Mouse (Mus musculus) heart, adult 2 months (tissue): ENCODE data around the gene Atp1b1.

Experiments
- CTCF ChIP-seq: fragments of 200-600 bp; IDR thresholded peaks from 2 replicates; pipeline ENCODE4 v1.8.1; 2022; ENCODE audit warnings: antibody characterized with exemption, mild to moderate bottlenecking, moderate library complexity
- EP300 ChIP-seq: fragments of 200-500 bp; IDR thresholded peaks from 2 replicates; pipeline ENCODE4 v1.6.1; 2011; ENCODE audit warnings: low read depth, low read length, control low read depth; ENCODE audit not compliant: insufficient read depth
- POLR2A ChIP-seq: fragments of 200-500 bp; IDR thresholded peaks from 2 replicates; pipeline ENCODE4 v1.6.1; 2011; ENCODE audit warnings: mild to moderate bottlenecking, low read depth, low read length, control low read depth; ENCODE audit not compliant: insufficient read depth

DNA sequence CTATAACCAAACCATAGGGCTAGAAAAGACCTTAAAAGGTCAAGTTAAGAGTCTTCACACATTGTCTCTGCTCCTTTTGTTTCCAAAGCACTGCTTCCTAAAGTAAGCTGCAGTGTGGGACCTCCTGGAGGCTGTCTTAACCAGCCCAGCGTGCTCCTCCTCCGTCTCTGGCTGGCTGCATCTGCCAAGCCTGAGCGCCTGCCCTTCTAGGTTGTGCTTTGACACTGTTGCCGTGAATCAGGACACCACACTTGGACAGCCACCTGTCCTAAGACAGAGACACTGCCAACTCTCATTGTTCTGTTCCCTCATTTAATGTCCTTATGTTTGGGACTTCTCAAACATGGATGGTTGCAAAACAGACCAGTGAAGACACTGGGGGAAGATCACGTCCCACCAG, 51.6 kb downstream of the Atp1b1 start:
- TF ChIP-seq POLR2A (no peak), EP300 (no peak), CTCF (no peak)
